Mouse (Mus musculus): ENCODE measurements around the gene Vmn2r106. TPM values are rescaled to one million over a fixed set of nuclear protein-coding genes. Genes with fewer than 3 reads are reported as not detected.

Vmn2r106 gene
- polyA plus RNA-seq (2015; fragmentation: Nextera tagmentation; extraction: Ambion mirVana): not detected in 2 replicates

DNA sequence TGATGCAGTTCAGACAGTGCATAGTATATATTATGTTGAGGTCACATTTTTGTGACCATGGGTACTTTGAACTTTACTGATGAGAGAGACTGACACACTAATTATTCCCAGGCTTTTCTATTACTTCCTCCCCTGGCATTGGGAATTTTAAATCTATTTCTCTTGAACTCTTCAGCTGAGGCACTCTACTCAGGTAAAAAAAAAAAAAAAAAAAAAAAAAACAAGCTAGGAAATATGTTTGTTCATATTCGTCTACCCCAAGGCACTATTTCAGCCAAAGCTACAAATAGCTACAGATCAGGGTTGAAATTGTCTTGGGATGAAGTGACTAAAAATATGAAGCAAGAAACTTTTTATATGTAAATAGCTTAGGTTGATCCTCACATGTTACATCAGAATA lies at the start of gene Vmn2r106:
TSS of gene Vmn2r106 (minus strand) at position 101 of the 400 bp plus-strand sequence.
- Histone ChIP-seq H3K27me3 (no peaks in the 10 kb centered on the region), H3K36me3 (replicated peaks) (no peaks in the 10 kb centered on the region), H3K9me3 (replicated peaks) (no peaks in the 10 kb centered on the region), H3K4me2 (no peak within 1 kb of the TSS), H3K4me3 (replicated peaks) (no peak within 1 kb of the TSS), H3K27ac (replicated peaks) (no peak within 1 kb of the TSS), H3K4me1 (replicated peaks) (no peaks in the 10 kb centered on the region), H3K9ac (no peak within 1 kb of the TSS)
- ATAC-seq (ENCODE audit: insufficient read depth): no peak
- 58% methylated on average over 1 of the region's 1 CpGs for WGBS (ENCODE audit: insufficient replicate concordance)

DNA sequence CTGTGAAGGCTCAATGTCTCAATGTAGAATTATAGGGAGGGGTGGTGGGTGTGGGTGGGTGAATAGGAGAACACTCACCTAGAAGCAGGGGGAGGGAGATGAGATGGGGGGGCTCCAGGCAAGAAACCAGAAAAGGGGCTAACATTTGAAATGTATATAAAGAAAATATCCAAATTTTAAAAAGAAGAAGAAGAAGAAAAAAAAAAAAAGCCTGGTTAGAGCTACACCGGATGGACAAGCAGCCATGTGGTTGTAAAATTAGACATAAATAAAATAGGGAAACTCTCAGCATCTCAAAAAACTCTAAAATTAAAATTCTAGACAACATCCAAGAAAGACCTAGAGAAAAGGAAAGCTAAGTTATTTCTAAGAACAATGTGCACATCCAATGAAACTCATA lies 20.4 kb upstream of the Vmn2r106 start:
- H3K9ac ChIP-seq: no peak overlapping the region
- H3K9me3 ChIP-seq (replicated peaks): no peaks in the 10 kb centered on the region
- WGBS (ENCODE audit: insufficient replicate concordance): 86% methylated on average over 1 of the region's 1 CpGs
- H3K27me3 ChIP-seq: no peaks in the 10 kb centered on the region
- no peak overlapping the region for H3K27ac ChIP-seq (replicated peaks)
- H3K4me2 ChIP-seq: no peak overlapping the region
- no peaks in the 10 kb centered on the region for H3K36me3 ChIP-seq (replicated peaks)
- no peaks in the 10 kb centered on the region for H3K4me1 ChIP-seq (replicated peaks)
- no peak overlapping the region for H3K4me3 ChIP-seq (replicated peaks)
- ATAC-seq (ENCODE audit: insufficient read depth): no peak

DNA sequence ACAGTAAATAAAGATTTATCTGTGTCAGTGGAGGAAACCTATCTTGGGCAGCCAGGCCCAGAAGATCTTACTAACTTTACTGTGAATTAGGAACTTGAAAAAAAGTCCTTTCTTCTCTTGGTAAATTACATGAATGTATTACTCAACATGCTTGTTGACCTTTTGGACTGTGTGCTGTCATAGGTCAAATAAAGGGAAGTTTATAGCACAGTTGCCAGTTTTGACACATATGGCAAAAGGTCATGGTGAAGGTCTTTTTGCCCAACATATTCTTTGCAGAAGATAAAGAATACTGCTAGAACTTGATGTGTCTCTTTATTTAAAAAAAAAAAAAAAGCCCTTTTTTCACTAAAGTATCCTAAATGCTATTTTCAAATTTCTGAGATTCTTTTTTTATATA lies 1.6 kb upstream of the Vmn2r106 start:
- ATAC-seq (ENCODE audit: insufficient read depth): no peak
- no peaks in the 10 kb centered on the region for H3K36me3 ChIP-seq (replicated peaks)
- H3K4me2 ChIP-seq: no peak overlapping the region
- no peak overlapping the region for H3K9ac ChIP-seq
- no peak overlapping the region for H3K4me3 ChIP-seq (replicated peaks)
- no peaks in the 10 kb centered on the region for H3K9me3 ChIP-seq (replicated peaks)
- no peaks in the 10 kb centered on the region for H3K27me3 ChIP-seq
- H3K27ac ChIP-seq (replicated peaks): no peak overlapping the region
- H3K4me1 ChIP-seq (replicated peaks): no peaks in the 10 kb centered on the region

DNA sequence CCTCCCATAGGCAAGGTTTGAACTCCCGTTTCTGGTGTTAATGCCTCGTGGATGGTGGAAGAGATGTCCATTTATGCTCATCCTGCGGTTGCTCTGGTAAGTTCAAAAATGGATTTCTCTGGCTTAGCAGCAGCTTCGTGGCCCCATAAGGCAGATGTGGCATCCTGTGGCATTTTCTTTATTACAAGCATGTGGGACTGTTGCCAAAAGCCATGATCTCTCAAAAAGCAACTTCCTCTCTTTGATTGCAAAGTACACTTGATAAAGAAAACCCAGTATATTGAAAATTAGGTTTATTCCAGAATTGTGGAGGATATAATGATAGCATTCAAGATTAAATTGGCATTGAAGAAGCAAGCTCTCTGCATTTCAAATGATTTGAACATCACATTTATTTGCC lies 29.8 kb downstream of the Vmn2r106 start:
- WGBS (ENCODE audit: insufficient replicate concordance): 42% methylated on average over 4 of the region's 4 CpGs
- H3K4me2 ChIP-seq: no peak overlapping the region
- H3K27ac ChIP-seq (replicated peaks): no peak overlapping the region
- no peaks in the 10 kb centered on the region for H3K4me1 ChIP-seq (replicated peaks)
- no peaks in the 10 kb centered on the region for H3K9me3 ChIP-seq (replicated peaks)
- no peak overlapping the region for H3K4me3 ChIP-seq (replicated peaks)
- H3K36me3 ChIP-seq (replicated peaks): no peaks in the 10 kb centered on the region
- no peaks in the 10 kb centered on the region for H3K27me3 ChIP-seq
- no peak overlapping the region for H3K9ac ChIP-seq
- ATAC-seq (ENCODE audit: insufficient read depth): no peak

DNA sequence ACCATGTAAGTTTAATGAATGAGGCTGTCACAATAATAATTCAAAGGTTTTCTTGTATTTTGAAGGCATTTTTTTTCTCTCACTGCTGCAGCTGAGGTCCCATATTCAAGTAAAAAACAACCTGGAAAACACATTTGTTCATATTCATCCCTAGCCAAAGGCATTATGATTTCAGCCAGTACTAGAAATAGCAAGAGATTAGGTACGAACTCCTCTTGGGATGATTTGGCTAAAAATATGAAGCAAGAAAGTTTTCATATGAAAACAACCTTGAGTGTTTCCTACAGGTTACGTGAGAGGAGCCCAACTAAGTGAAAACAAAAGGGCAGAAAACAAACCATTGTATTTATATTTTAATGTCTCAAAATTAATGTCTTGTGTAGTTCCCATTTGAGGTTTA lies 50.4 kb downstream of the Vmn2r106 start, which contains the start of gene Vmn2r105:
TSS of gene Vmn2r105 (minus strand) at position 101 of the 400 bp plus-strand sequence.
- Histone ChIP-seq H3K36me3 (replicated peaks) (no peaks in the 10 kb centered on the region), H3K4me1 (replicated peaks) (no peaks in the 10 kb centered on the region), H3K4me3 (replicated peaks) (no peak within 1 kb of the TSS), H3K27ac (replicated peaks) (no peak within 1 kb of the TSS), H3K9me3 (replicated peaks) (no peaks in the 10 kb centered on the region), H3K4me2 (no peak within 1 kb of the TSS), H3K9ac (no peak within 1 kb of the TSS), H3K27me3 (no peaks in the 10 kb centered on the region)
- no peak for ATAC-seq (ENCODE audit: insufficient read depth)
- 33% methylated on average over 2 of the region's 2 CpGs for WGBS (ENCODE audit: insufficient replicate concordance)

Other genes with a start within 250 kb of the Vmn2r106 start
- not detected in 2 replicates for gene Vmn2r104, start 237.2 kb downstream of the Vmn2r106 start, polyA plus RNA-seq (2015; fragmentation: Nextera tagmentation; extraction: Ambion mirVana)
- not detected in 2 replicates for gene Fpr-rs7, start 171.3 kb downstream of the Vmn2r106 start, polyA plus RNA-seq (2015; fragmentation: Nextera tagmentation; extraction: Ambion mirVana)
- gene Fpr-rs6, start 102.5 kb downstream of the Vmn2r106 start, polyA plus RNA-seq (2015; fragmentation: Nextera tagmentation; extraction: Ambion mirVana): not detected in 2 replicates
- gene Vmn2r105, start 50.5 kb downstream of the Vmn2r106 start, polyA plus RNA-seq (2015; fragmentation: Nextera tagmentation; extraction: Ambion mirVana): not detected in 2 replicates
- gene Vmn2r107, start 59.7 kb upstream of the Vmn2r106 start, polyA plus RNA-seq (2015; fragmentation: Nextera tagmentation; extraction: Ambion mirVana): not detected in 2 replicates
- not detected in 2 replicates for gene Vmn1r224, start 128.6 kb upstream of the Vmn2r106 start, polyA plus RNA-seq (2015; fragmentation: Nextera tagmentation; extraction: Ambion mirVana)
- gene Vmn2r108, start 195.8 kb upstream of the Vmn2r106 start, polyA plus RNA-seq (2015; fragmentation: Nextera tagmentation; extraction: Ambion mirVana): not detected in 2 replicates
- gene Vmn1r225, start 212.6 kb upstream of the Vmn2r106 start, polyA plus RNA-seq (2015; fragmentation: Nextera tagmentation; extraction: Ambion mirVana): not detected in 2 replicates

Data from liver, embryonic 15.5 days (tissue).